Comparison of ENCODE assay signal across 7 mouse cellular contexts in the genomic region with DNA sequence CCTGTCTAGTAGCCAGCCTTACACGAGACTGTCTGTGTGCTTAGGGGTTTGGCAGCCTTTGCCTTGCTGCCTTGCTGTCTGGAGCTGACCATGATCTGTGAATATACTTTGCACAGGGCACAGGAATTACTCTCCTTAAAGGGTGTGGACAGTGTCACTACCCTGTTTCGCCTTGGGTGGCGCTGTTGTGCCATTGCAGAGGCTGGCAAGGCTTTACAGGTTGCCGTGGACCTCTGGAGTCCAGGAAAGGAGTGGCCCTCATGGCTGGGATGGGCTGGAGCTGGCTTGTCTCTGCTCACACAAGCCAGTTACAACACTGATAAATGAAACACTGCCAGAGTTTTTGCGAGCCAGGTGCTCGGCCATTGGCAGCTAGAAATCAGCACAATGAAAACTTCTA.
DNase-seq lines count a peak whose midpoint lies in the region; ATAC-seq and TF ChIP-seq lines count a peak whose summit lies in the region.

No protein-coding gene starts in this region.

- H3K9me3 ChIP-seq in neural tube, embryonic 15.5 days (replicated peaks): no peaks in the 10 kb centered on the region
- no peaks in the 10 kb centered on the region for H3K9me3 ChIP-seq in intestine, postnatal 0 days (ENCODE audit: control insufficient read depth)

- TF ChIP-seq CTCF in intestine, postnatal 0 days (IDR thresholded peaks at IDR 0.05; ENCODE audit: low read depth): peak; percentile 92

- H3K4me3 ChIP-seq in neural tube, embryonic 15.5 days (replicated peaks): no peak overlapping the region
- no peak overlapping the region for H3K4me3 ChIP-seq in intestine, postnatal 0 days (ENCODE audit: low read depth, low read length)

- no peak overlapping the region for H3K4me2 ChIP-seq in neural tube, embryonic 15.5 days
- no peak overlapping the region for H3K4me2 ChIP-seq in intestine, postnatal 0 days (replicated peaks; ENCODE audit: low read depth)

- 40% methylated on average over 6 of the region's 6 CpGs for WGBS in neural tube, embryonic 15.5 days
- 28% methylated on average over 6 of the region's 6 CpGs for WGBS in intestine, postnatal 0 days

- no peaks in the 10 kb centered on the region for H3K4me1 ChIP-seq in neural tube, embryonic 15.5 days
- H3K4me1 ChIP-seq in intestine, postnatal 0 days (replicated peaks; ENCODE audit: control insufficient read depth, insufficient read depth, low read length): no peaks in the 10 kb centered on the region

- H3K27me3 ChIP-seq in neural tube, embryonic 15.5 days (replicated peaks): no peaks in the 10 kb centered on the region
- no peaks in the 10 kb centered on the region for H3K27me3 ChIP-seq in intestine, postnatal 0 days (replicated peaks; ENCODE audit: control insufficient read depth, insufficient read depth, low read length)

- ATAC-seq in neural tube, embryonic 15.5 days (ENCODE audit: low FRiP score): no peak
- peak; percentile 31; the same call in 1 of the 2 replicates for ATAC-seq in intestine, postnatal 0 days
- peak; percentile 84 for ATAC-seq in megakaryocyte-erythroid progenitor cell, adult 5-6 weeks (replicated peaks; ENCODE audit: low FRiP score, low TSS enrichment, poor library complexity, severe bottlenecking)

- H3K27ac ChIP-seq in neural tube, embryonic 15.5 days (replicated peaks): no peak overlapping the region
- no peak overlapping the region for H3K27ac ChIP-seq in intestine, postnatal 0 days (ENCODE audit: low read depth, low read length)

- no peak overlapping the region for H3K9ac ChIP-seq in neural tube, embryonic 15.5 days (replicated peaks)
- H3K9ac ChIP-seq in intestine, postnatal 0 days (ENCODE audit: low read depth, low read length): no peak overlapping the region

- H3K36me3 ChIP-seq in neural tube, embryonic 15.5 days: no peaks in the 10 kb centered on the region
- H3K36me3 ChIP-seq in intestine, postnatal 0 days (ENCODE audit: control insufficient read depth, insufficient read depth): no peaks in the 10 kb centered on the region

- DNase-seq in neural tube, embryonic 10.5 days (ENCODE audit: extremely low spot score, low spot score): peak; percentile 61
- DNase-seq in adrenal gland, adult 8-10 months: peak; percentile 25
- DNase-seq in cerebellum, postnatal 25 days: peak; percentile 62 to 76
- DNase-seq in Muller cell, postnatal 12 days (ENCODE audit: inconsistent ontology term): no peak
